Mouse (Mus musculus) layer of hippocampus, postnatal 36 days (tissue): ENCODE measurements around the gene Gm4707. TPM values are rescaled to one million over a fixed set of nuclear protein-coding genes. Genes with fewer than 3 reads are reported as not detected.
"Not testable (repeated sequence)": the region's sequence is repeated elsewhere in the genome, so short reads cannot be mapped to it uniquely, and the experiment has no call there.

Source experiments
- DNase-seq, 2 experiments: peaks; one replicate each; pipeline ENCODE4 v3.0.0; 2022
- total RNA-seq, 2 experiments: library from RNA; stranded (reverse); gene quantifications; 2 replicates each; pipeline ENCODE4 v1.2.3; 2021

Gm4707 gene
- 1 to 10 TPM; 2.6 to 4.1 TPM for total RNA-seq

- no peak for DNase-seq
These were observed at the start of gene Gm4707 for GRCm38 (mm10) chr17:71459818-71460217. Gm4707 (minus strand) TSS chr17:71459918.

- DNase-seq: no peak
These were observed 47.1 kb upstream of the Gm4707 start for GRCm38 (mm10) chr17:71506832-71507231.

- no peak for DNase-seq
These were observed 36.1 kb upstream of the Gm4707 start for GRCm38 (mm10) chr17:71495784-71496183.

- no peak for DNase-seq
These were observed 31.6 kb upstream of the Gm4707 start for GRCm38 (mm10) chr17:71491332-71491686.

- no peak for DNase-seq
These were observed 31.1 kb upstream of the Gm4707 start for GRCm38 (mm10) chr17:71490666-71491331.

- DNase-seq: no peak
These were observed 30.2 kb upstream of the Gm4707 start for GRCm38 (mm10) chr17:71489703-71490461.

GRCm38 (mm10) chr17:71486231-71486851 is 26.6 kb upstream of the Gm4707 start:
- DNase-seq: no peak

GRCm38 (mm10) chr17:71485791-71486230 is 26.1 kb upstream of the Gm4707 start:
- no peak for DNase-seq

- DNase-seq: no peak
These were observed 25.0 kb upstream of the Gm4707 start for GRCm38 (mm10) chr17:71484711-71485110.

GRCm38 (mm10) chr17:71483418-71484060 is 23.8 kb upstream of the Gm4707 start:
- DNase-seq: no peak

- no peak for DNase-seq
These were observed 19.7 kb upstream of the Gm4707 start for GRCm38 (mm10) chr17:71479381-71479901.

- DNase-seq: peak; percentile 14 to 38
These were observed 17.8 kb upstream of the Gm4707 start for GRCm38 (mm10) chr17:71477481-71477880.

GRCm38 (mm10) chr17:71476346-71477020 is 16.8 kb upstream of the Gm4707 start:
- no peak for DNase-seq

- DNase-seq: peak; percentile 64 to 65
These were observed 16.0 kb upstream of the Gm4707 start for GRCm38 (mm10) chr17:71475705-71476089.

- peak; percentile 93 for DNase-seq
These were observed 15.3 kb upstream of the Gm4707 start, which contains the start of gene Smchd1 for GRCm38 (mm10) chr17:71474762-71475704. Smchd1 (minus strand) TSS chr17:71475343.

GRCm38 (mm10) chr17:71474128-71474527 is 14.4 kb upstream of the Gm4707 start:
- DNase-seq: no peak

- no peak for DNase-seq
These were observed 11.5 kb upstream of the Gm4707 start for GRCm38 (mm10) chr17:71471261-71471660.

- DNase-seq: no peak
These were observed 594 bp upstream of the Gm4707 start for GRCm38 (mm10) chr17:71460312-71460711.

GRCm38 (mm10) chr17:71457361-71457760 is 2.4 kb downstream of the Gm4707 start:
- not testable (repeated sequence) for DNase-seq

GRCm38 (mm10) chr17:71445191-71445590 is 14.5 kb downstream of the Gm4707 start:
- no peak for DNase-seq

GRCm38 (mm10) chr17:71444718-71445117 is 15.0 kb downstream of the Gm4707 start:
- DNase-seq: no peak
